Mouse (Mus musculus): ENCODE measurements around the gene Cyld. TPM values are rescaled to one million over a fixed set of nuclear protein-coding genes. Genes with fewer than 3 reads are reported as not detected.

Gene Cyld
- total RNA-seq (2021): 10 to 100 TPM; 25.6 to 28.4 TPM
- long read RNA-seq, experiment 1, full-length matches to known transcripts: 5 of 22 reads
- long read RNA-seq, experiment 1, partial matches to known transcripts: 1 of 22 reads
- long read RNA-seq, experiment 1, other reads (novel, unspliced or antisense): 16 of 22 reads
- long read RNA-seq, experiment 2, full-length matches to known transcripts: 3 of 9 reads
- long read RNA-seq, experiment 2, partial matches to known transcripts: 0 of 9 reads
- long read RNA-seq, experiment 2, other reads (novel, unspliced or antisense): 6 of 9 reads

GRCm38 (mm10) chr8:88696721-88697641 is at the start of gene Cyld:
Cyld (plus strand) TSS chr8:88697028.
- peak; percentile 99 to 100 for DNase-seq

GRCm38 (mm10) chr8:88648322-88648721 is 48.5 kb upstream of the Cyld start:
- DNase-seq: no peak

GRCm38 (mm10) chr8:88650016-88650708 is 46.7 kb upstream of the Cyld start:
- peak in 1 of 2 experiments; percentile 33 for DNase-seq

GRCm38 (mm10) chr8:88651122-88651521 is 45.7 kb upstream of the Cyld start:
- DNase-seq: peak; percentile 39 to 61

DNA sequence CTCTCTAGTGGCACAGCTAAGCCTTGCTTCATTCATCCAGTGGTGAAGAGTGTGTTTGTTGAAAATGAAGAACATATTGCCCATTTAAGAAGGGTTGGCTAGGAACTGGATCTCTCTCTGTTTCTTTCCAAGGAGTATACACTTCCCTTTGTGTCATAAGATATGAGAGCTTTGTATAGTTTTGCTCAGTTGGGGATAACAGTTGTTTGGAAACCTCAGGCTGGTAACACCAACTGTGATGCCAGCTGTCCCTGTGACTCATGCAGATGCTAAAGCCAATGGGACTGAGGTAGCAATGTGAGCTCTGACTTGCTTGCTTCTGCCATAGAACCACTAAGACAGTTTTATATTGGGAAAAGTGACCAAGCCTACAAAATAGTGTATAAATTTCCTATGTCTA is 41.5 kb upstream of the Cyld start:
- DNase-seq: no peak

DNA sequence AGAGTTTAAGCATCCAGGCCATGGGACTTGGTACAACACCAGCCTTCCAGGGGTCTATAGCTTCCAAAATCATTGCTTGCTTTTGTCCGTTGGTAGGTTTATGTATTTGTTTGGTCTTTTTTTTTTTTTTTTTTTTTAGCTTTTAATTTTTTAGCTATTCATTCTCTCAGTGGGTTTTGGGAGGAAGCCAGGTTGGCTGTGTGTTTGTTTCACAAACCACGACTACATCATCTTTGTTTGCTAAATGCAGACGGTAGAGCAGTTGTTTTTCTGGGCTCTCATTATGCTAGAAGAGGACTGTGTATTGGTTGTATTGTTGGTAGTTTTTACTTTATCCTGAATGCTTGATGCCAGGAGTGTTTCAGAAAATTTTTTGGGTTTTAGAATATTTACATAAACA is 37.0 kb upstream of the Cyld start:
- DNase-seq: no peak

- DNase-seq: peak in 1 of 2 experiments; percentile 51
These were observed 34.4 kb upstream of the Cyld start for GRCm38 (mm10) chr8:88662401-88662821.

GRCm38 (mm10) chr8:88664121-88664520 is 32.7 kb upstream of the Cyld start:
- DNase-seq: no peak

- no peak for DNase-seq
These were observed 31.9 kb upstream of the Cyld start for GRCm38 (mm10) chr8:88664947-88665346.

GRCm38 (mm10) chr8:88666435-88666834 is 30.4 kb upstream of the Cyld start:
- peak; percentile 40 to 75 for DNase-seq

DNA sequence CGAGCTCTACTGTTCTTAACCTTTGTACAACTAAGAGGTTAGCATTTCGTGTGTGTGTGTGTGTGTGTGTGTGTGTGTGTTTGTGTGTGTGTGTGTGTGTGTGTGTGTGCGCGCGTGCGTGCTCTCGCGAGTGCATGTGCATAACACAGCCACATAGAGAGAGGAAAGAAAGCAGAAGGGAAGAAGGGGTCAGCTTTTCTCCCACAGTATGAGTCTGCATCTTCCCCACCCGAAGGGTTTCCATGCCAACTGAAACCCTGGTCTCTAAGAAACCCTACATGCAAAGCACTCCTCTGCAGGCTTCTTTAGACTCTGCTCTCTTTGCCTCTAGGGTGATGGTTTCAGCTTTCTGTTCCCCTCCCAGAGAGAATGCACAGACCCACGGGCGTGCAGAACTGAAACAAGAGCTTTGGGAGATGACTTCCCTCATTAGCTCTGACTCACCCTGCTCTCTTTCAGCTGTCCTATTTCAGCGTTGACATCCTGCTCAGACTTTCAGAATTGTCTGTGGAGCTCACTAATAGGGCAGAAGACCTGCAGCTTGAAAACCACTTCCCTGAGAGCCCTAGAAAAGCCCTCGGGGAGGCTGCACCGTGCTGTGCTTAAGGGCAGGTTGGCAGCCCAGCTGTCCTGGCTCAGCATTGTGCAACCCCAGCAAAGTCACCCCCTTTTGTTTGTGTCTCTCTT is 28.3 kb upstream of the Cyld start:
- peak in 1 of 2 experiments; percentile 72 for DNase-seq

DNA sequence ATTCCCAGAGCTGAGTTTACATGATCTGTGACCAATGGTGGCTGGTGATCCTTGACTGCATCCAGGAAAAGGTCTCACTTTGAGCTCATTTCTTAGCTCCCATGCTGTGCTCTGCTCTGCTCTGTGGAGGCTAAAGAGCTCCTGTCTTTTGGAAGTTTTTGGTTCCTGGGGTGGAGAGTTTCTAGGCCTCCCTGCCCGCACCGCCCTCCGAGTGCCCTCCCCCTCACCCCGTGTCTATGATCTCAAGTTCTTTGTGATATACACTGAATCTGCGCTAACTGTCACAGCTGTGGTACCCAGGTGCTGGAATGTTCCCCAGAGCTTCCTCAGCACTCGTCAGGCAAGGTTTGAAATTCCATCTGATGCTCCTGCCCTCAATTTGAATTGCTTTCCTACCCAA is 26.0 kb upstream of the Cyld start:
- DNase-seq: no peak

DNA sequence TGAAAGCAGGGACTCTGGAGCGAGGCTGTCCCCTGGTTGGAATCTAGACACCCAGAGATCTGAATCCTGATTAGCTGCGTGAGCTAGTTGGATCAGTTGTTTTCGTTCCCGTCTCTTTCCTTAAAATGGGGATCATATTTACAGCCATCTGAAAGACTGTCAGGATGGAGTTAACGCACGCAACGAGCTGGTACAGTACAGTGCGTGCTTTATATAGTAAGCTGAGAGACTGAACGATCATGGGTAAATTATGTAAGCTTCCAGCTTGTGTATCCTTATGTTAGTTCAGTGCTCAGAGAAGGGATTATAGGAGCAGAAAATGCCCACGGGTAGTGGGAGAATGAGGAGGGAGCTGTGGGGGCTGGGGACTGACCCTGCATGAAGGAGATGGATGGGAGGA is 25.3 kb upstream of the Cyld start:
- no peak for DNase-seq

GRCm38 (mm10) chr8:88673859-88674258 is 23.0 kb upstream of the Cyld start:
- DNase-seq: no peak

DNA sequence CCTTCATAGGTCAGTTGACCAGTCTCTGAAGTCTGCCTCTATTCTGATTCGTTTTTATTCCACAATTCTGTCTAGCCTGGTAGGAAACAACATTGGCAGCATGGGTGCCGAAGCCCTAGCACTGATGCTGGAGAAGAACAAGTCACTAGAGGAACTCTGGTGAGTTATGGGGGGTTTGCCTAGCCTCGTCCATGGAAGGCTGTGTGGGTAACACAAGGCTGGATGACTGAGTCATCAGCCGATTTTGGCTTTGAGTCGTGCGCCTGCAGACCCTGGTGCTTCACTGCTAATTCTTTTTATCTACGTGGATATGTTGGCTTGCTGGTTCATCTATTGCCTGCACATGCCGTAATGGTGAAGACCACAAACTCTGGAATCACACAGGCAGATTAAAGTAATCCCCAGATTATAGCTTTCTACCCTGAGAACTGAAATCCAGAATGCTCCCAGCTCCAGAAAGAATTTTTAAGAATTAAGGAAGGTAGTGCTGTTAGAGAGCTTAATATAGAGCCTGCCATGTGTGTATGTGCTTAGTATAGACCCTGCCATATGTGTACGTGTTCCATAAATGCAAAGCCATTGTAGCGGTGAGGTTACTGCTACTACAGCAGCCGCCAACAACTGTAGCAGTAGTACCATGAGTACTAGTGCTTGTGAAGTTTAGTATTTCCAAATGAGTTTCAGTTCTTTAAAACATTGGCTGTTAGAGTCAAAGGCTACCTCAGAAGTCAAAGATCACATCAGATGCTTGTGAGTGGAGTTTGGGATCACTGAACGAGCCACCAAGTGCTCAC is 21.3 kb upstream of the Cyld start:
- no peak for DNase-seq

- no peak for DNase-seq
These were observed 19.8 kb upstream of the Cyld start for GRCm38 (mm10) chr8:88677071-88677470.

DNA sequence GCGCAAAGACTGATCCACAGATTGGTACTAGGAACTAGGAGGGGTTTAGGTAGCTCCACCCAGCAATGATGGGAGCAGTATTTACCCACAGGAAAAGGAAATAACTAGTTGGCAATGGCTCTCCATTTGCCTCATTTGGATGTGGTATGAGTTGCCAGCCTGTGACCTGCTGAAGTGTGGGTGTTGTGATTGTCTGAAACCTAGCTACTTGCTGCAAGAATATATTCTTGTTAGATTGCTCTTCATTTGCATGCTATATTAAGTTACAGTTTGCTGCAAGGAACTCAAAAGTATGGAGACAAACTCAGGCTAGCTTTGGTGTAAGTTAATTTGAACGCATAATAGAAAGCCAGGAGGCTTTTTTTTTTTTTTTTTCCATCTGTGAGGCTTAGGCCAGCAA is 16.3 kb upstream of the Cyld start:
- DNase-seq: no peak

- DNase-seq: no peak
These were observed 15.8 kb upstream of the Cyld start for GRCm38 (mm10) chr8:88681046-88681445.

GRCm38 (mm10) chr8:88683656-88684289 is 13.1 kb upstream of the Cyld start:
- DNase-seq: no peak

GRCm38 (mm10) chr8:88686226-88686905 is 10.5 kb upstream of the Cyld start:
- DNase-seq: no peak
